Mouse (Mus musculus) heart, adult 2 months (tissue): ENCODE measurements at regions not wholly inside any gene's neighbourhood (a gene's known extent, or its start where the extent isn't known, plus 50 kb on each side); places are given as distances from the start of the nearest gene placed in this dataset.

Source experiments
- CTCF ChIP-seq: fragments of 200-600 bp; IDR thresholded peaks from 2 replicates; pipeline ENCODE4 v1.8.1; 2022; ENCODE audit warnings: antibody characterized with exemption, mild to moderate bottlenecking, moderate library complexity
- EP300 ChIP-seq: fragments of 200-500 bp; IDR thresholded peaks from 2 replicates; pipeline ENCODE4 v1.6.1; 2011; ENCODE audit warnings: low read depth, low read length, control low read depth; ENCODE audit not compliant: insufficient read depth
- POLR2A ChIP-seq: fragments of 200-500 bp; IDR thresholded peaks from 2 replicates; pipeline ENCODE4 v1.6.1; 2011; ENCODE audit warnings: mild to moderate bottlenecking, low read depth, low read length, control low read depth; ENCODE audit not compliant: insufficient read depth

DNA sequence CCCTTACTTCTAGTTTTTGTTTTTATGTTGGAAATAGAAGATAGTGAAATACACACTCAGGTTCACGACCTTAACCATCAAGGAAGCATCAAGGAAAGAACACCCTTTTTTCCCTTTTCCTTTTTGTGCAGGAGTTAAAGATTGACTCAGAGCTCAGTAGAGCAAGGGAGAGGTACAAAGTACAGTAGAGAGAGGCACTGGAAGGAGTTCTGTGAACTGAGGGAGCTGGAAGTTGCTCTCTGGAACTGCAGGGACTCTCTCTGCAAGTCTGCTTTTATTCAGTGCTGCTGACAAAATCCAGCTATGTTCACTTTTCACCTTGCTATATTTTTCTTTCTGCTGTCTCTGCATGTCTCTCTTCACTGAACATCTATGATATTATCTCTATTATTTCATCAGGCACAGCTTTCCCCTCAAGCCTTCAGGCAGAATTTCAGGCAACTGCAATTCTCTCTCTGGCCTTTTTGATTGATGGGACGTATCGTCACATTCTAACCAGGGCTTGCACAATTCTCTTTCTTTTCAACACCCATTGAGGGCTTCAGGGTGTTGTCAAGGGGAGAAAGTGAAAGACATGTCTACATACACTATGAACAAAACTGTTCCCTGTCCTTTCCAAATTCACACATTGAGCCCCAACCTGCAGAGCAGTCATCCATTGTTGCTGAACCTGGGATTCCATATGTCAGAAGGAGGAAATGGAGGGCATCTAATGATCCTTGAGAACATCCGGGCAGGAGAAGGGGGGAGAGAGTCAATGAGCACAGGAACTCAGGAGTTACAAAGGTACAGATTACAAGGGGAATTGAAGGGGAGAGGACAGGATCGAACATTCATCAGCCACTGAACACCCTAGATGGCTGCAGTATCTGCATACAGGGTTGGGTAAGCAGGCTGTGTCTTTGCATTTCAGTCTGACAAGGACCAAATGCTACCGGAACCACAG lies 228.9 kb downstream of the Kif20b start:
- TF ChIP-seq CTCF (no peak), POLR2A (no peak), EP300 (no peak)
